Mouse (Mus musculus) gastrocnemius, postnatal 25 days (tissue): Measurements from ENCODE around the gene Sulf2. TPM values are rescaled to one million over a fixed set of nuclear protein-coding genes. Genes with fewer than 3 reads are reported as not detected.

Experiments used
- total RNA-seq, 2 experiments: library from RNA; stranded (reverse); gene quantifications; 1 replicate in 1 of 2; 2 replicates in 1 of 2; pipeline ENCODE4 v1.2.3; 2021

The Sulf2 gene
- total RNA-seq, 2 experiments from 2014 or later = 11.1 to 19.3 TPM

Other genes with a start within 250 kb of the Sulf2 start
- gene Ncoa3, start 163.0 kb downstream of the Sulf2 start, total RNA-seq = 10 to 100 TPM; 11.3 to 13.5 TPM